Mouse (Mus musculus) liver, adult 2 months (tissue): ENCODE measurements around the gene Eef1a1. TPM values are rescaled to one million over a fixed set of nuclear protein-coding genes. Genes with fewer than 3 reads are reported as not detected.
A peak's percentile ranks its signal among the peaks of the same experiment; 100 is the strongest.

ENCODE experiments used
- DNase-seq: peaks from one replicate; pipeline ENCODE4 v3.0.0-alpha.2; 2011; ENCODE audit warnings: low read depth, low spot score; ENCODE audit errors: extremely low read depth
- H3K27ac ChIP-seq: fragments of 200-500 bp; replicated peaks from 2 replicates; pipeline ENCODE4 v1.5.1; 2012; ENCODE audit warnings: low read depth, mild to moderate bottlenecking, control low read depth, inconsistent platforms, low read length; ENCODE audit not compliant: insufficient read depth
- H3K27me3 ChIP-seq: fragments of 200-500 bp; 2 replicates; pipeline ENCODE4 v1.6.1; 2012; ENCODE audit warnings: mild to moderate bottlenecking, moderate library complexity, low read length, inconsistent platforms; ENCODE audit not compliant: control insufficient read depth, insufficient read depth
- H3K36me3 ChIP-seq: fragments of 200-500 bp; 2 replicates; pipeline ENCODE4 v1.6.1; 2012; ENCODE audit warnings: low read length, inconsistent platforms; ENCODE audit not compliant: control insufficient read depth, insufficient read depth
- H3K4me1 ChIP-seq: fragments of 200-500 bp; 2 replicates; pipeline ENCODE4 v1.6.1; 2011; ENCODE audit warnings: low read length; ENCODE audit not compliant: control insufficient read depth, insufficient read depth
- H3K4me3 ChIP-seq: fragments of 200-500 bp; 2 replicates; pipeline ENCODE4 v1.5.1; 2011; ENCODE audit warnings: low read depth, mild to moderate bottlenecking, control low read depth, low read length, moderate library complexity; ENCODE audit not compliant: insufficient read depth
- H3K79me2 ChIP-seq: fragments of 200-500 bp; 2 replicates; pipeline ENCODE4 v1.6.1; 2012; ENCODE audit warnings: inconsistent platforms, mild to moderate bottlenecking, low read length, moderate library complexity; ENCODE audit not compliant: control insufficient read depth, insufficient read depth
- H3K9ac ChIP-seq: fragments of 200-500 bp; 2 replicates; pipeline ENCODE4 v1.6.1; 2012; ENCODE audit warnings: low read depth, mild to moderate bottlenecking, control low read depth, inconsistent platforms, low read length
- CTCF ChIP-seq: fragments of 200-500 bp; IDR thresholded peaks from 2 replicates; pipeline ENCODE4 v1.5.1; 2011; ENCODE audit warnings: low read depth, low read length, control low read depth
- POLR2A ChIP-seq: fragments of 200-500 bp; IDR thresholded peaks from 2 replicates; pipeline ENCODE4 v1.6.1; 2011; ENCODE audit warnings: low read length, control low read depth; ENCODE audit not compliant: insufficient read depth; ENCODE audit errors: extremely low read depth
- WGBS: fragments of 180-500 bp; shearing (Covaris S2); methylation state at CpG from one replicate; pipeline ENCODE4 v1.1.7; 2018; 5-methylcytosine and 5-hydroxymethylcytosine counted together
- polyA plus RNA-seq: library from polyadenylated mRNA; depleted of rRNA; stranded (reverse); fragments of >200 nt; gene quantifications from 2 replicates; pipeline ENCODE4 v1.2.3, GENCODE M21; 2012
- total RNA-seq: library from RNA; depleted of rRNA; stranded (reverse); fragments of >200 nt; gene quantifications from 2 replicates; pipeline ENCODE4 v1.2.3, GENCODE M21; 2014

Eef1a1 gene
- total and polyA plus RNA-seq, 2 experiments, result 2,707 to 7,986 TPM

DNA sequence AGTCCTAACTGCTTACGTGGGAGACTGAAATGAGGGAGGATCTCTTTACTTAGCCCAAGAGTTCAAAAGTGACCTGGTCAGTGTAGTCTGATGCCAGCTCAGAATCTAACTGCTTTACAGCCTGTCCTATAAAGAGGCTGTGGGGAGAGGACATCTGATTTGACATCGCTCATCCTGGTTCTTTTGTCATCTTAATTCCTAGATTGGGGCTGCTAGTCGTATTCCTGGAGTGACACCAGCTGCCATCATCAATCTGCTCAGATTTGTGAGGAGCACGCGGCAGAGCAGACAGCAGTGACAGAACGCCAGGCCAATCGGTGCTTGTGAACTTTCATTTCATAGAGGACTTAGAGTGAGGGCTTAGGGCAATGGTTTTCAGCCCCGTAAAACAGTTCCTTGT is 15.4 kb downstream of the Eef1a1 start:
- WGBS, result 85% methylated on average over 8 of the region's 8 CpGs
- no peak for DNase-seq

DNA sequence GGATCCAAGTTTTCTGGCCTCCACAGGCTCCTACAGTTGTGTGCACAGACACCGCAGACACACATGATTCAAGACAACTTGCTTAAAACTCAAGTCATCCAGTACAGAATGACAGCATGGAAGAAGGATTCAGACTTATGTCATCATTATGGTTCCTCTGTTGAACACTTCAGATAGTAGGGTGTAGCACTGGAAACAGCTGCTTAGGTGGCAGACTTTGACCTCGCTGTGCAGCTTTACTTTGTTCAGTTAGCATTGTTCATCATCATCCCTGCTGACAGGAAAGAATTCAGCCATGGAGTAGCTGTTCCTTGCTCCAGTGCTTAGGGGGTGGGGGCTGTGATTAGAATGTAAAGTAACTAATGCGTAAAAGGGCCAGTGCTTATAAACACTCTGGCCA is 23.2 kb downstream of the Eef1a1 start:
- Histone ChIP-seq H3K27me3 (no peaks in the 10 kb centered on the region), H3K27ac (no peak overlapping the region), H3K36me3 (peaks cover 41% of the 10 kb centered on the region), H3K79me2 (no peaks in the 10 kb centered on the region), H3K9ac (no peak overlapping the region), H3K4me1 (no peaks in the 10 kb centered on the region), H3K4me3 (no peak overlapping the region)
- no peak for DNase-seq
- 98% methylated on average over 3 of the region's 3 CpGs for WGBS
- TF ChIP-seq POLR2A (no peak), CTCF (no peak)

More for the DNA sequence above, 15.4 kb downstream of the Eef1a1 start:
- no peak overlapping the region for H3K9ac ChIP-seq
- no peak overlapping the region for H3K27ac ChIP-seq
- H3K79me2 ChIP-seq, result no peaks in the 10 kb centered on the region
- peaks cover 27% of the 10 kb centered on the region for H3K36me3 ChIP-seq
- TF ChIP-seq POLR2A (no peak), CTCF (no peak)
- no peaks in the 10 kb centered on the region for H3K27me3 ChIP-seq
- no peaks in the 10 kb centered on the region for H3K4me1 ChIP-seq
- H3K4me3 ChIP-seq, result no peak overlapping the region

DNA sequence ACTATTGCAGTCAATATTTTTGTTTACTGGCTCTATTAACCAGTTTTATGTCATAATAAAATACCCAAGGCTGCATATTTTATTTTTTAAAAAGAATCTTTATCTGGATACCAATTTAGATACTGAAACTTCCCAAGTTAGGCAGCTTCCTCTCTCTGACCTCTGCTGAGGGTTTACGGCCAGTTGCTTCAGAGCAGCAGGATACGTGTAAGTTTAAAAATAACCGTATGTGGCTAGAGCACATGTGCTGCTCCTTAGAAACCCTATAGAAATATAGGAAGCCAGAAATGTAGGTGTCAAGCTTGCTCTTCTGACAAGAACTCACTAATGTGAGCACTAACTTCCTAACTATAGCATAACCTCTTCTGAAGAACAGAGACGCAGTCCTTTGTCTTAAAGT is 25.6 kb downstream of the Eef1a1 start:
- H3K27me3 ChIP-seq, result no peaks in the 10 kb centered on the region
- no peak for DNase-seq
- H3K4me3 ChIP-seq, result no peak overlapping the region
- H3K9ac ChIP-seq, result no peak overlapping the region
- TF ChIP-seq CTCF (no peak), POLR2A (no peak)
- no peak overlapping the region for H3K27ac ChIP-seq
- no peaks in the 10 kb centered on the region for H3K79me2 ChIP-seq
- no peaks in the 10 kb centered on the region for H3K4me1 ChIP-seq
- 85% methylated on average over 4 of the region's 4 CpGs for WGBS
- H3K36me3 ChIP-seq, result peaks cover 51% of the 10 kb centered on the region

DNA sequence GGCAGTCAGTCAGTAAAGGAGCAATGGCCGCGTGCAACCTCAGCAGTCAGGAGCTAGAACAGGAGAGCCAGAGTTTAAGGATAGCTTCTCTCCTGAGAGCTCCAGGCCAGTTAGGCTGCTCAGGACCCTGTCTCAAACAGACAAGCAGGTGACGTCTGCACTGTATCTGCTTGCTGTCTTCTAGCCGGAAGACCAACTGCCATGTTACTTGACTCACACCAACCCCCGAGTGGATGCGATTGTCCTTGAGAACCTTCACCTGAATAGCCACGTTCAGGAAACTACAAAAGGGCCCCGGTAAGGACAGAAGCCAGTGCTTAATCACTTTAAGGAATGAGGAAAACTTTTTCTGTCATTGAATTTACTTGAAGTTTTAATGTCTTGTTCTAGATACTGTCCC is 31.9 kb downstream of the Eef1a1 start:
- no peak overlapping the region for H3K4me3 ChIP-seq

DNA sequence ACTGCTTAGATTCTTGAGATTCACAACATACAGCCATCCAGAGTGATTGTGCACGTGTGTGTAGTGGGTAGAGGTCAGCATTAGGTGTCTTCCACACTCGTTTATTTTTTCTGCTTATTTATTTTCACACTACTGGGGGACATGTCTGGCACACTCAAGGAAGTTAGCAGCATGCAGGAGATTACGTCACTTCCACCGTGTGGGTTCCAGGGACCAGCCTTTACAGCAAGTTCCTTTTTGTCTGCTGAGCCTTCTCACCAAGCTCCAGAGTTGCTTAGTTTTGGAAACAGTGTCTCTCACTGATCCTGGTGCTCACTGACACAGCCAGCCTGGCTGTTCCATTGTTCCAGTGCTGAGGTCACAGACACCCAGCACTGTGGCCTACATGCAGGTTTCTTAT is 37.6 kb downstream of the Eef1a1 start:
- Histone ChIP-seq H3K27ac (no peak overlapping the region), H3K36me3 (peaks cover 13% of the 10 kb centered on the region), H3K4me1 (peaks cover 9% of the 10 kb centered on the region; the same call in 1 of the 2 replicates), H3K79me2 (no peaks in the 10 kb centered on the region; the same call in 1 of the 2 replicates), H3K4me3 (no peak overlapping the region), H3K9ac (no peak overlapping the region), H3K27me3 (no peaks in the 10 kb centered on the region)
- TF ChIP-seq CTCF (no peak), POLR2A (no peak)
- 70% methylated on average over 4 of the region's 4 CpGs for WGBS
- peak; percentile 22 for DNase-seq

More for the DNA sequence above, 31.9 kb downstream of the Eef1a1 start:
- 0 out of 2 replicates have a peak, but pooled peaks cover 5% of the 10 kb centered on the region for H3K79me2 ChIP-seq
- H3K27me3 ChIP-seq, result no peaks in the 10 kb centered on the region
- WGBS, result 92% methylated on average over 8 of the region's 8 CpGs
- H3K9ac ChIP-seq, result no peak overlapping the region
- DNase-seq, result no peak
- 0 out of 2 replicates have a peak, but pooled peaks cover 2% of the 10 kb centered on the region for H3K4me1 ChIP-seq
- no peak overlapping the region for H3K27ac ChIP-seq
- TF ChIP-seq POLR2A (no peak), CTCF (no peak)
- peaks cover 40% of the 10 kb centered on the region for H3K36me3 ChIP-seq

DNA sequence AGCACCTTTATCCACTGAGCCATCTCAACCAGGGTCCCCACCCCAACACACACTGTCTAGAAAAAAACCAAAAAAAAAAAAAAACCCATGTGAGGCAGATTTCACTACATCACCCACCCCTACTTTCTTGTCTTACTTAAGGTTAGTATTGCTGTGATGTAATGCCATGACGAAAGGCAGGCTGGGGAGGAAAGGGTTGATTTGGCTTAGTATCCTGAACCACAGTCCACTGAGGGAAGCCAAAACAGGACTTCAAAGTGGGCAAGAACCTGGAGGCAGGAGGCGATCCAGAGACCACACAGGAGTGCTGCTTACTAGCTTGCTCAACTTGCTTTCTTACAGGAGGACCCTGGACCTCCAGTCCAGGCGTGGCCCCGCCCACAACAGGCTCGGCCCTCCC is 38.5 kb downstream of the Eef1a1 start:
- WGBS, result 77% methylated on average over 5 of the region's 5 CpGs
- peaks cover 11% of the 10 kb centered on the region for H3K36me3 ChIP-seq
- no peak overlapping the region for H3K27ac ChIP-seq

More for the DNA sequence above, 38.5 kb downstream of the Eef1a1 start:
- TF ChIP-seq POLR2A (no peak), CTCF (no peak)
- Histone ChIP-seq H3K4me1 (peaks cover 9% of the 10 kb centered on the region; the same call in 1 of the 2 replicates), H3K4me3 (no peak overlapping the region), H3K27me3 (no peaks in the 10 kb centered on the region), H3K79me2 (no peaks in the 10 kb centered on the region; the same call in 1 of the 2 replicates), H3K9ac (no peak overlapping the region)
- no peak for DNase-seq
